Mouse (Mus musculus) hindbrain, embryonic 16.5 days (tissue): Measurements from ENCODE around the gene Thada. TPM values are rescaled to one million over a fixed set of nuclear protein-coding genes. Genes with fewer than 3 reads are reported as not detected.

Experiments used
- ATAC-seq: fragments of 200-750 bp; cut with Nextera tagmentation; 2 replicates; pipeline ENCODE4 v1.8.0; 2017; ENCODE audit warnings: moderate TSS enrichment, moderate library complexity
- H3K27ac ChIP-seq: fragments of 300-500 bp; sonication (generic); 2 replicates; pipeline ENCODE4 v1.5.1; 2014; ENCODE audit warnings: low read depth, mild to moderate bottlenecking, control low read depth, low read length, moderate library complexity
- H3K27me3 ChIP-seq: fragments of 300-500 bp; sonication (generic); replicated peaks from 2 replicates; pipeline ENCODE4 v1.6.1; 2014; ENCODE audit warnings: low read length; ENCODE audit not compliant: control insufficient read depth, insufficient read depth
- H3K36me3 ChIP-seq: fragments of 300-500 bp; sonication (generic); 2 replicates; pipeline ENCODE4 v1.6.1; 2014; ENCODE audit warnings: mild to moderate bottlenecking, low read length, moderate library complexity, mixed read lengths; ENCODE audit not compliant: control insufficient read depth, insufficient read depth
- H3K4me1 ChIP-seq: fragments of 300-500 bp; sonication (generic); 2 replicates; pipeline ENCODE4 v1.6.1; 2014; ENCODE audit warnings: low read depth, low read length; ENCODE audit not compliant: control insufficient read depth, insufficient read depth
- H3K4me2 ChIP-seq: fragments of 300-500 bp; sonication (generic); 2 replicates; pipeline ENCODE4 v1.6.1; 2014; ENCODE audit warnings: mild to moderate bottlenecking, low read length, control low read depth, moderate library complexity
- H3K4me3 ChIP-seq: fragments of 300-500 bp; sonication (generic); 2 replicates; pipeline ENCODE4 v1.5.1; 2014; ENCODE audit warnings: mild to moderate bottlenecking, low read length, control low read depth, moderate library complexity
- H3K9ac ChIP-seq: fragments of 300-500 bp; sonication (generic); 2 replicates; pipeline ENCODE4 v1.6.1; 2014; ENCODE audit warnings: low read depth, mild to moderate bottlenecking, control low read depth, low read length, moderate library complexity
- H3K9me3 ChIP-seq: fragments of 300-500 bp; sonication (generic); 2 replicates; pipeline ENCODE4 v1.6.1; 2014; ENCODE audit warnings: mild to moderate bottlenecking, low read length, moderate library complexity; ENCODE audit not compliant: control insufficient read depth
- WGBS: fragments of 180-500 bp; shearing (Covaris S2); extraction: QIAGEN DNeasy Blood & Tissue Kit; methylation state at CpG from one replicate; pipeline ENCODE4 v1.1.7; 2014; 5-methylcytosine and 5-hydroxymethylcytosine counted together
- polyA plus RNA-seq: library from polyadenylated mRNA; unstranded; fragments of >200 nt; fragmentation: Nextera tagmentation; extraction: Ambion mirVana; gene quantifications from 2 replicates; pipeline ENCODE4 v1.2.1, GENCODE M21; 2015

Gene Thada
- polyA plus RNA-seq, 1 experiment from 2014 or later: 5.1 TPM

GRCm38 (mm10) chr17:84158461-84158795 lies 307.6 kb downstream of the Thada start:
- no peaks in the 10 kb centered on the region for H3K9me3 ChIP-seq
- 85% methylated on average over 12 of the region's 12 CpGs for WGBS
- H3K4me2 ChIP-seq: no peak overlapping the region
- H3K4me1 ChIP-seq: peaks cover 8% of the 10 kb centered on the region
- no peak for ATAC-seq
- no peak overlapping the region for H3K27ac ChIP-seq
- no peak overlapping the region for H3K4me3 ChIP-seq
- no peak overlapping the region for H3K9ac ChIP-seq
- no peaks in the 10 kb centered on the region for H3K36me3 ChIP-seq
- H3K27me3 ChIP-seq: no peaks in the 10 kb centered on the region

- no peaks in the 10 kb centered on the region for H3K36me3 ChIP-seq
- H3K27me3 ChIP-seq: no peaks in the 10 kb centered on the region
- H3K4me1 ChIP-seq: peaks cover 8% of the 10 kb centered on the region
- no peaks in the 10 kb centered on the region for H3K9me3 ChIP-seq
- ATAC-seq: no peak
- WGBS: 83% methylated on average over 6 of the region's 6 CpGs
- no peak overlapping the region for H3K27ac ChIP-seq
- no peak overlapping the region for H3K9ac ChIP-seq
- no peak overlapping the region for H3K4me2 ChIP-seq
- H3K4me3 ChIP-seq: no peak overlapping the region
These were observed 308.1 kb downstream of the Thada start for GRCm38 (mm10) chr17:84157743-84158460.

GRCm38 (mm10) chr17:84156748-84157742 lies 309.0 kb downstream of the Thada start:
- Histone ChIP-seq H3K36me3 (no peaks in the 10 kb centered on the region), H3K27me3 (no peaks in the 10 kb centered on the region), H3K4me1 (peaks cover 10% of the 10 kb centered on the region), H3K9ac (no peak overlapping the region), H3K27ac (no peak overlapping the region), H3K4me3 (no peak overlapping the region), H3K9me3 (no peaks in the 10 kb centered on the region), H3K4me2 (no peak overlapping the region)
- ATAC-seq: no peak
- WGBS: 38% methylated on average over 19 of the region's 19 CpGs

GRCm38 (mm10) chr17:84156227-84156573 lies 309.8 kb downstream of the Thada start:
- Histone ChIP-seq H3K4me1 (peaks cover 4% of the 10 kb centered on the region; the same call in 1 of the 2 replicates), H3K9ac (no peak overlapping the region), H3K4me2 (no peak overlapping the region), H3K4me3 (no peak overlapping the region), H3K27ac (no peak overlapping the region), H3K9me3 (no peaks in the 10 kb centered on the region), H3K27me3 (no peaks in the 10 kb centered on the region), H3K36me3 (no peaks in the 10 kb centered on the region)
- ATAC-seq: no peak
- WGBS: 59% methylated on average over 13 of the region's 13 CpGs

GRCm38 (mm10) chr17:84155516-84156226 lies 310.3 kb downstream of the Thada start:
- Histone ChIP-seq H3K36me3 (no peaks in the 10 kb centered on the region), H3K4me2 (no peak overlapping the region), H3K9me3 (no peaks in the 10 kb centered on the region), H3K4me1 (peaks cover 2% of the 10 kb centered on the region; the same call in 1 of the 2 replicates), H3K9ac (no peak overlapping the region), H3K4me3 (no peak overlapping the region), H3K27ac (no peak overlapping the region), H3K27me3 (no peaks in the 10 kb centered on the region)
- no peak for ATAC-seq
- WGBS: 79% methylated on average over 8 of the region's 8 CpGs

GRCm38 (mm10) chr17:84155029-84155338 lies 311.0 kb downstream of the Thada start:
- Histone ChIP-seq H3K4me2 (no peak overlapping the region), H3K9me3 (no peaks in the 10 kb centered on the region), H3K4me1 (peaks cover 2% of the 10 kb centered on the region; the same call in 1 of the 2 replicates), H3K36me3 (no peaks in the 10 kb centered on the region), H3K4me3 (no peak overlapping the region), H3K27ac (no peak overlapping the region), H3K27me3 (no peaks in the 10 kb centered on the region), H3K9ac (no peak overlapping the region)
- WGBS: 88% methylated on average over 6 of the region's 6 CpGs
- ATAC-seq: no peak

- no peak for ATAC-seq
- WGBS: 90% methylated on average over 11 of the region's 11 CpGs
These were observed 311.5 kb downstream of the Thada start for GRCm38 (mm10) chr17:84154302-84155028.

GRCm38 (mm10) chr17:84152976-84153786 lies 312.8 kb downstream of the Thada start:
- ATAC-seq: no peak
- 83% methylated on average over 12 of the region's 12 CpGs for WGBS
- no peaks in the 10 kb centered on the region for H3K9me3 ChIP-seq

More at GRCm38 (mm10) chr17:84154302-84155028, 311.5 kb downstream of the Thada start:
- H3K36me3 ChIP-seq: no peaks in the 10 kb centered on the region
- H3K27ac ChIP-seq: no peak overlapping the region
- no peak overlapping the region for H3K4me2 ChIP-seq
- H3K4me1 ChIP-seq: peaks cover 2% of the 10 kb centered on the region; the same call in 1 of the 2 replicates
- no peaks in the 10 kb centered on the region for H3K27me3 ChIP-seq
- H3K9me3 ChIP-seq: no peaks in the 10 kb centered on the region
- H3K9ac ChIP-seq: no peak overlapping the region
- no peak overlapping the region for H3K4me3 ChIP-seq

More at GRCm38 (mm10) chr17:84152976-84153786, 312.8 kb downstream of the Thada start:
- Histone ChIP-seq H3K4me1 (peaks cover 7% of the 10 kb centered on the region; the same call in 1 of the 2 replicates), H3K27ac (no peak overlapping the region), H3K27me3 (no peaks in the 10 kb centered on the region), H3K36me3 (no peaks in the 10 kb centered on the region), H3K4me2 (no peak overlapping the region), H3K4me3 (no peak overlapping the region), H3K9ac (no peak overlapping the region)
